Mouse (Mus musculus) liver, postnatal 0 days (tissue): ENCODE data around the gene Ptcd1. TPM values are rescaled to one million over a fixed set of nuclear protein-coding genes. Genes with fewer than 3 reads are reported as not detected.

Source experiments
- ATAC-seq: fragments of 200-750 bp; cut with Nextera tagmentation; 2 replicates; pipeline ENCODE4 v1.8.0; 2017; ENCODE audit warnings: mild to moderate bottlenecking, moderate library complexity
- DNase-seq: peaks from one replicate; pipeline ENCODE4 v3.0.0-alpha.2; 2016
- H3K27ac ChIP-seq: fragments of 300-500 bp; sonication (generic); 2 replicates; pipeline ENCODE4 v1.5.1; 2014; ENCODE audit warnings: antibody characterized with exemption, moderate library complexity, mild to moderate bottlenecking, low read depth
- H3K27me3 ChIP-seq: fragments of 300-500 bp; sonication (generic); 2 replicates; pipeline ENCODE4 v1.6.1; 2014; ENCODE audit warnings: low read length, control low read depth, mixed read lengths; ENCODE audit not compliant: insufficient read depth
- H3K36me3 ChIP-seq: fragments of 300-500 bp; sonication (generic); replicated peaks from 2 replicates; pipeline ENCODE4 v1.6.1; 2014; ENCODE audit warnings: mild to moderate bottlenecking, control low read depth, low read length, moderate library complexity, mixed read lengths; ENCODE audit not compliant: insufficient read depth
- H3K4me1 ChIP-seq: fragments of 300-500 bp; sonication (generic); 2 replicates; pipeline ENCODE4 v1.6.1; 2014; ENCODE audit warnings: antibody characterized with exemption, mild to moderate bottlenecking, control low read depth; ENCODE audit not compliant: insufficient read depth
- H3K4me2 ChIP-seq: fragments of 300-500 bp; sonication (generic); 2 replicates; pipeline ENCODE4 v1.6.1; 2014; ENCODE audit warnings: low read depth, mild to moderate bottlenecking, low read length, moderate library complexity, mixed read lengths
- H3K4me3 ChIP-seq: fragments of 300-500 bp; sonication (generic); 2 replicates; pipeline ENCODE4 v1.5.1; 2014; ENCODE audit warnings: low read depth, low read length
- H3K9ac ChIP-seq: fragments of 300-500 bp; sonication (generic); replicated peaks from 2 replicates; pipeline ENCODE4 v1.6.1; 2014; ENCODE audit warnings: mild to moderate bottlenecking, moderate library complexity
- H3K9me3 ChIP-seq: fragments of 300-500 bp; sonication (generic); 2 replicates; pipeline ENCODE4 v1.6.1; 2016; ENCODE audit warnings: mild to moderate bottlenecking, control low read depth, low read length, mixed read lengths
- CTCF ChIP-seq: sonication (generic); IDR thresholded peaks from 2 replicates; pipeline ENCODE4 v1.5.1; 2016; ENCODE audit warnings: antibody characterized with exemption, low read depth
- EP300 ChIP-seq: IDR thresholded peaks from 2 replicates; pipeline ENCODE4 v1.6.1; 2016; ENCODE audit warnings: antibody characterized with exemption, low read depth, mild to moderate bottlenecking
- WGBS: fragments of 180-500 bp; shearing (Covaris S2); extraction: QIAGEN DNeasy Blood & Tissue Kit; methylation state at CpG from one replicate; pipeline ENCODE4 v1.1.7; 2014; ENCODE audit not compliant: insufficient replicate concordance; 5-methylcytosine and 5-hydroxymethylcytosine counted together
- polyA plus RNA-seq: library from polyadenylated mRNA; unstranded; fragments of >200 nt; fragmentation: Nextera tagmentation; extraction: Ambion mirVana; gene quantifications from 2 replicates; pipeline ENCODE4 v1.2.1, GENCODE M21; 2015

Ptcd1 gene
- polyA plus RNA-seq, 1 experiment from 2014 or later = 5.5 TPM

DNA sequence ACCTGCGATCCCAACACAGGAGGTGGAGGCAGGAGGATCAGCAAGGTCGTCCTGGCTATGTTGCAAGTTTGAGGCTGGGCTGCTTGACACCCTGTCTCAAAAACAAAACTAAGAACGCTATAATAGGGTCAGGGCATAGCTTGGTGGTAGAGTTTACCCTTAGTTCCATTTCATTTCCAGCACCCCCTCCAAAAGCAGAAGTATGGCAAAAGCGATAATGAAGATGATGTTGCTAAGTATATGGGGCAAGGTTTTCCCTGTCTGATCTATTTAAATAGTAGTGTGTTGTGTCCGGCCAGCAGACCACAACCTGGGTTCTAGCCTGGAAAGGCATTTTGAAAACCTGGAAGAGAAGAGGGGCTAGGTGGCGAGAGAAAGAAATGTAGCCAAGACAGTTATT, 41.0 kb upstream of the Ptcd1 start:
- no peak for TF ChIP-seq EP300
- TF ChIP-seq CTCF = no peak
- Histone ChIP-seq H3K4me2 (no peak overlapping the region), H3K4me1 (peaks cover 9% of the 10 kb centered on the region; the same call in 1 of the 2 replicates), H3K4me3 (no peak overlapping the region), H3K27ac (no peak overlapping the region), H3K9ac (no peak overlapping the region), H3K27me3 (no peaks in the 10 kb centered on the region), H3K36me3 (peaks cover 28% of the 10 kb centered on the region), H3K9me3 (no peaks in the 10 kb centered on the region)
- 77% methylated on average over 5 of the region's 6 CpGs for WGBS
- no peak for ATAC-seq
- no peak for DNase-seq

DNA sequence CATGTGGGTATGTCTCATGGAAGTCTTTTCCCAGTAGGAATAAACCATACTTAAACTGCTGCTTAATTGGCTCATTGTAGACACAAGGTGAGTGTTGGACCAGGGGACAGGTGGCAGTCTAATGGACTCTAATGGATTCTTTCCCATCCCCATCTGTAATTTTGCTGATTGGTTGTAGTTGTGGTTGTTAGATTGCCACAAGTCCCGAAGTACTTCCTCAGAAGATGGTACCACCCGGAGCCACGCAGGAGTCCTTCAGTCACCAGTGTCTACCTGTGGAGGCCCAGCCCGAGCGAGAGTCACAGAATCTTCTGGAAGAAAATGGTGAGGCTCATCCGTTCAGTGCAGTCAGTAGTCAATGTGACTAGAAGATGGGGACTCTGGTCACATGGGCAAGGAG, 40.5 kb upstream of the Ptcd1 start:
- no peaks in the 10 kb centered on the region for H3K9me3 ChIP-seq
- H3K9ac ChIP-seq = no peak overlapping the region
- peaks cover 9% of the 10 kb centered on the region; the same call in 1 of the 2 replicates for H3K4me1 ChIP-seq
- peaks cover 22% of the 10 kb centered on the region for H3K36me3 ChIP-seq
- no peak for ATAC-seq
- H3K4me3 ChIP-seq = no peak overlapping the region
- H3K4me2 ChIP-seq = no peak overlapping the region
- TF ChIP-seq EP300 (no peak), CTCF (no peak)
- no peak overlapping the region for H3K27ac ChIP-seq
- DNase-seq = no peak
- 85% methylated on average over 6 of the region's 6 CpGs for WGBS
- H3K27me3 ChIP-seq = no peaks in the 10 kb centered on the region

DNA sequence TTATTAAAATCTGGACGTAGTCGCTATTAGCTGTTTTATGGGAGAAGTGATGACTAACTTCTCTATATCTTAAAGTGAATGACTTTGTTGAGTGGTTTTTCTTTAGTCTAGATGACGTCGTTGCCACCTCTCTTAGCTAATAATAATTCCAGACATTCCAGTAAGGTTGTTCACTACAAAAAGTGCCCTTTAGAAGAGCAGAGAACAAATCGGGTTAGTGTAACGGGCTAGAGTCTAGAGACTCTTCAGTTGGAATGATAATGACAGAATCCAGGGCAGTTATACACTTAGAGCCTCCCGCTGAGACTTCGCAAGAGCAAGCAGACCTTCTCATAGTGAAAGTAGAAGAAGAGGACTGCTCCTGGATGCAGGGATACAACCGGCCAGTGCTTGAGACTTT, 38.1 kb upstream of the Ptcd1 start:
- H3K4me1 ChIP-seq = peaks cover 18% of the 10 kb centered on the region
- no peak for ATAC-seq
- no peak for TF ChIP-seq EP300
- TF ChIP-seq CTCF = no peak
- 15% methylated on average over 9 of the region's 9 CpGs for WGBS
- H3K9ac ChIP-seq = peak overlapping the region; percentile 72
- peaks cover 10% of the 10 kb centered on the region for H3K36me3 ChIP-seq
- DNase-seq = no peak
- H3K9me3 ChIP-seq = no peaks in the 10 kb centered on the region
- H3K27ac ChIP-seq = peak overlapping the region; percentile 92
- peak overlapping the region; percentile 87 for H3K4me2 ChIP-seq
- H3K4me3 ChIP-seq = peak overlapping the region; percentile 72
- H3K27me3 ChIP-seq = no peaks in the 10 kb centered on the region

DNA sequence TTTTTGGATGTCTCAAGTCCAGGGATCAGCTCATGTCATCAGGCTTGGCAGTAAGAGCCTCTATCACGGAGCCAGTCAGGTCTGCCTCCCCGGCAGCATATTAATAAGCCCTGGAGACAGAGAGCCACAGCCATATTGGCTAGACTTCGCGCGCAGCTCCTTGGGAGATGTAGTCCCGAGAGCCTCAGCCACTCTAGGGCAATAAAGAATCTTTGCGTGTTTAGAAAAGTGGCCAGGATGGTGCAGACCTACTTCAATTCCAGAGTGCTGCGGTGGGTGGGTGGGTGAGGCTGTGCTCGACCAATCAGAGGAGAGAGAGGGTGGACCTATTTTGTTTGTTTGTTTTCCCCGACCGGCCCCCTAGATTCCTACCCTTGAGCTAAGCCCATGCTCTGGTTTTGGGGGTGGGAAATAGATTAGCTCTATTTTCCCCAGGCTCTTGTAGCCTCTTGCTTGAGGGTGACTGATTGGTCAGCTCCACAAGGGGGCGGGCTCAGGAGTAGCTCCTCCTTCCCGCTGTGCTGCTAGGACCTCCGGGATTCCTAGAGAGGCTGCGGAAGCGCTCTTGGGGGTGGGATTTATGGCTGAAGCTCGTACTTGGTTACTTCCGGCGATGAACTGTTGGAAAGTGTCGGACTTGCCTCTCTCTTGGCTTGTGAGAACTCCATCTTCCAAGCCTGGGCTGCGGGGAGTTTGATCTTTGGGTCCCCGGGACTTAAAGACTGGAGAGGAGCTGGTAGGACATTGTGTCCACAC, 37.2 kb upstream of the Ptcd1 start, which contains the start of gene Zkscan5:
TSS of gene Zkscan5 (plus strand) at position 627 of the 756 bp plus-strand sequence.
- peaks cover 20% of the 10 kb centered on the region for H3K4me1 ChIP-seq

DNA sequence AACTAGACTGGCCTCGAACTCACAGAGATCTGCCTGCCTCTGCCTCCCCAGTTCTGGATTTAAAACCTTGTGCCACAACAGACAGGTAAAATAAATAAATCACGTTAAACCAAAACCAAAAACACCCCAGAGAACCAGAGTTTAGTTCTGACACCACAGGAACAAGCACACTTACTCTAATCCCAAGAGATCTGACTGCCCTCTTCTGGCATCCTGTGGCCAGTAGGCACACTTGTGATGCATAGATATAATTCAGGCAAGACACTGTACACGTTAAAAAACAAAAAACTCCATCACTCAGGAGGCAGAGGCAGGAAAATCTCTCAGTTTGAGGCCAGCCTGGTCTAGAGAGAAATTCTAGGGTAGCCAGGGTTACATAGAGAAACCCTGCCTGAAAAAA, 35.5 kb upstream of the Ptcd1 start:
- no peak for ATAC-seq
- no peak overlapping the region for H3K4me2 ChIP-seq

More for the DNA sequence above, 37.2 kb upstream of the Ptcd1 start, which contains the start of gene Zkscan5:
- TF ChIP-seq EP300 (peak; percentile 82), CTCF (peak; percentile 40)
- peaks cover 10% of the 10 kb centered on the region for H3K36me3 ChIP-seq
- no peaks in the 10 kb centered on the region for H3K27me3 ChIP-seq
- ATAC-seq (peak; percentile 93), DNase-seq (peak; percentile 97)
- WGBS = 0% methylated on average over 22 of the region's 22 CpGs
- no peaks in the 10 kb centered on the region for H3K9me3 ChIP-seq
- H3K4me2 ChIP-seq = peak within 1 kb of the TSS; percentile 87
- peak within 1 kb of the TSS; percentile 92 for H3K27ac ChIP-seq
- peak within 1 kb of the TSS; percentile 72 for H3K4me3 ChIP-seq
- peak within 1 kb of the TSS; percentile 72 for H3K9ac ChIP-seq

DNA sequence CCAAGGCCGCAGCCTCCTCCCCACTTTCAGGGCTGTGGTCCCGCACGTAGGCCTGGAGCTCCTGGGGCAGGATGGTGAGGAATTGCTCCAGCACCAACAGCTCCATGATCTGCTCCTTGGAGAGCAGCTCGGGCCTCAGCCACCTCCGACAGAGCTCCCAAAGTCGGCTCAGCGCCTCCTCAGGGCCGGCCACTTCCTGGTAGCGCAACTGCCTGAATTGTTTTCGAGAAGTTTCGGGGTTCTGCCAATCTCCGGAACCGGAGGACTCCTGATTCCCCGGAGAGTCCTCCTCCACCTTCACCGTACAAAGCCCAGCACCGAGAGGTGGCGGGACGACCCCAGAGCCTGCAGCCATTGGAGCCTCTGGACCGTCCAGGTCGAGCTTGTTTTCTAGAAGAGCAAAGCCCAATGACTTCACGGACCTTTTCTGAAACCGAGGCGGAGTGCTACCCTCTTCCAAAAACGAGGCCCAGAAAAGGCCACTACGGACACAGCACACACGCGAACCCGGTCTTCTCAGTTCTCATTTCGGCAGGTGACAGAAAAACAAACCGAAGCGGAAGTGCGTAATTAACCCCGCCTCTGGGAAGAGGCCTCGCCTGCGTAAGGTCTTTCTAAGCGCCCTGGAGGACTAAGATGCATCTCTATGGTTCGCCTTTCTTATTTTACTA, 34.5 kb upstream of the Ptcd1 start, which contains the start of gene Zkscan14:
TSS of gene Zkscan14 (minus strand) at position 548 of the 671 bp plus-strand sequence.
- peak within 1 kb of the TSS; percentile 89 for H3K4me3 ChIP-seq
- no peak for TF ChIP-seq CTCF
- TF ChIP-seq EP300 = peak; percentile 7; the same call in 1 of the 2 replicates
- peak within 1 kb of the TSS; percentile 95 for H3K27ac ChIP-seq
- WGBS = under 1% methylated on average over 37 of the region's 37 CpGs
- peaks cover 8% of the 10 kb centered on the region for H3K36me3 ChIP-seq
- peak within 1 kb of the TSS; percentile 94 for H3K9ac ChIP-seq
- H3K4me1 ChIP-seq = peaks cover 20% of the 10 kb centered on the region
- peak within 1 kb of the TSS; percentile 85 for H3K4me2 ChIP-seq
- peak; percentile 87 for DNase-seq
- no peaks in the 10 kb centered on the region for H3K9me3 ChIP-seq
- no peaks in the 10 kb centered on the region for H3K27me3 ChIP-seq
- peak; percentile 24 for ATAC-seq

More for the DNA sequence above, 35.5 kb upstream of the Ptcd1 start:
- 44% methylated on average over 3 of the region's 3 CpGs for WGBS
- no peak for TF ChIP-seq EP300
- TF ChIP-seq CTCF = no peak
- H3K36me3 ChIP-seq = peaks cover 6% of the 10 kb centered on the region
- H3K9ac ChIP-seq = no peak overlapping the region
- peaks cover 20% of the 10 kb centered on the region for H3K4me1 ChIP-seq
- H3K4me3 ChIP-seq = no peak overlapping the region
- DNase-seq = no peak
- no peak overlapping the region for H3K27ac ChIP-seq
- no peaks in the 10 kb centered on the region for H3K9me3 ChIP-seq
- H3K27me3 ChIP-seq = no peaks in the 10 kb centered on the region
